Mouse (Mus musculus): Measurements from ENCODE around the gene Stxbp5.

GRCm38 (mm10) chr10:9829744-9830143, 71.1 kb downstream of the Stxbp5 start:
- TF ChIP-seq ZNF384 (IDR thresholded peaks at IDR 0.05; ENCODE audit: low read depth, low read length) = no peak
- no peak for TF ChIP-seq MAFK (IDR thresholded peaks at IDR 0.05; ENCODE audit: insufficient read depth, low read depth, low read length)

Measured in ES-E14 (cell line).